12 mouse cellular contexts compared by ENCODE assay signal in genomic region chr5:67216031-67216778, GRCm38 (mm10). TPM values are rescaled to one million over a fixed set of nuclear protein-coding genes. Genes with fewer than 3 reads are reported as not detected.
DNase-seq lines count a peak whose midpoint lies in the region; ATAC-seq and TF ChIP-seq lines count a peak whose summit lies in the region.
"Had no signal": no experiment of that assay in that cellular context is flagged by ENCODE, and none has a peak within 500 bp of the region (broad histone marks: within the 10 kb centered on the region; RNA-seq: fewer than 3 reads in every experiment).

No protein-coding gene starts in this region.

- no peak overlapping the region for H3K4me2 ChIP-seq in heart, postnatal 0 days (ENCODE audit: low read depth, low read length)
- H3K4me2 ChIP-seq in embryonic facial prominence, embryonic 12.5 days (replicated peaks) = peak overlapping the region; percentile 38
- H3K4me2 ChIP-seq in hindbrain, embryonic 16.5 days (ENCODE audit: low read length) = peak overlapping the region; percentile 44

- H3K36me3 ChIP-seq in heart, postnatal 0 days (replicated peaks; ENCODE audit: control insufficient read depth, insufficient read depth, low read length) = no peaks in the 10 kb centered on the region
- H3K36me3 ChIP-seq in embryonic facial prominence, embryonic 12.5 days = no peaks in the 10 kb centered on the region
- H3K36me3 ChIP-seq in hindbrain, embryonic 16.5 days (ENCODE audit: control insufficient read depth, insufficient read depth, low read length) = no peaks in the 10 kb centered on the region

- WGBS in heart, postnatal 0 days = under 1% methylated on average over 49 of the region's 49 CpGs
- WGBS in embryonic facial prominence, embryonic 12.5 days = 1% methylated on average over 49 of the region's 49 CpGs
- WGBS in hindbrain, embryonic 16.5 days = 2% methylated on average over 47 of the region's 49 CpGs

- 0 out of 2 replicates have a peak overlapping the region, but pooled peaks have one; percentile 2 for H3K4me3 ChIP-seq in heart, postnatal 0 days (ENCODE audit: low read depth, low read length)
- H3K4me3 ChIP-seq in embryonic facial prominence, embryonic 12.5 days = peak overlapping the region; percentile 21
- H3K4me3 ChIP-seq in hindbrain, embryonic 16.5 days (ENCODE audit: low read length) = peak overlapping the region; percentile 9

- no peak overlapping the region for H3K27ac ChIP-seq in heart, postnatal 0 days (ENCODE audit: low read depth)
- no peak overlapping the region for H3K27ac ChIP-seq in embryonic facial prominence, embryonic 12.5 days
- no peak overlapping the region for H3K27ac ChIP-seq in hindbrain, embryonic 16.5 days (ENCODE audit: low read depth, low read length)

- no peak for DNase-seq in heart, postnatal 0 days (ENCODE audit: low spot score)
- DNase-seq in heart, adult 18-20 months = no peak
- DNase-seq in neural tube, embryonic 10.5 days (ENCODE audit: extremely low spot score, low spot score) = peak; percentile 54
- DNase-seq in spleen, postnatal 14 days (ENCODE audit: low spot score in 2 of 2) = no peak
- no peak for DNase-seq in gastrocnemius, postnatal 25 days
- DNase-seq: adrenal gland, postnatal 36 days; thymus, postnatal 14 days had no signal

- no peak overlapping the region for H3K9ac ChIP-seq in heart, postnatal 0 days (replicated peaks; ENCODE audit: low read depth, low read length)
- H3K9ac ChIP-seq in embryonic facial prominence, embryonic 12.5 days = no peak overlapping the region
- H3K9ac ChIP-seq in hindbrain, embryonic 16.5 days (ENCODE audit: low read depth, low read length) = 0 out of 2 replicates have a peak overlapping the region, but pooled peaks have one; percentile 6

- no peak for TF ChIP-seq CTCF in heart, postnatal 0 days (IDR thresholded peaks at IDR 0.05; ENCODE audit: low read depth)

- ATAC-seq in heart, postnatal 0 days (ENCODE audit: insufficient read depth, low read depth) = no peak
- no peak for ATAC-seq in embryonic facial prominence, embryonic 12.5 days (ENCODE audit: insufficient number of reproducible peaks, insufficient read depth, low FRiP score, low TSS enrichment)
- peak; percentile 60; the same call in 1 of the 2 replicates for ATAC-seq in hindbrain, embryonic 16.5 days
- no peak for ATAC-seq in cerebellum, adult (ENCODE audit: insufficient number of reproducible peaks, low FRiP score, low TSS enrichment)
- ATAC-seq: lung, postnatal 0 days had no signal

- no peak for TF ChIP-seq EP300 in heart, postnatal 0 days (IDR thresholded peaks at IDR 0.05; ENCODE audit: low read depth)

- 0 out of 2 replicates have a peak, but pooled peaks cover 4% of the 10 kb centered on the region for H3K9me3 ChIP-seq in heart, postnatal 0 days (replicated peaks; ENCODE audit: control insufficient read depth, low read length)
- H3K9me3 ChIP-seq in embryonic facial prominence, embryonic 12.5 days = no peaks in the 10 kb centered on the region
- H3K9me3 ChIP-seq in hindbrain, embryonic 16.5 days (ENCODE audit: control insufficient read depth, low read length) = no peaks in the 10 kb centered on the region

- H3K27me3 ChIP-seq in heart, postnatal 0 days (ENCODE audit: control insufficient read depth, insufficient read depth, low read length) = peaks cover 92% of the 10 kb centered on the region
- H3K27me3 ChIP-seq in embryonic facial prominence, embryonic 12.5 days = peaks cover 88% of the 10 kb centered on the region
- H3K27me3 ChIP-seq in hindbrain, embryonic 16.5 days (replicated peaks; ENCODE audit: control insufficient read depth, insufficient read depth, low read length) = peaks cover 68% of the 10 kb centered on the region
- H3K27me3 ChIP-seq: CH12.LX had no signal

- no peaks in the 10 kb centered on the region for H3K4me1 ChIP-seq in heart, postnatal 0 days (ENCODE audit: control insufficient read depth, insufficient read depth)
- peaks cover 7% of the 10 kb centered on the region for H3K4me1 ChIP-seq in embryonic facial prominence, embryonic 12.5 days
- H3K4me1 ChIP-seq in hindbrain, embryonic 16.5 days (ENCODE audit: control insufficient read depth, insufficient read depth, low read depth, low read length) = 0 out of 2 replicates have a peak, but pooled peaks cover 3% of the 10 kb centered on the region

RNA-seq across cellular contexts. Expression of gene Tmem33, which starts 44.2 kb away (rescaled TPM):
- 24.9 and 50.3 TPM in 2 replicates for total RNA-seq in heart, postnatal 0 days (2014; rRNA removed; ENCODE audit: low replicate concordance)
- polyA plus RNA-seq in heart, postnatal 0 days (2015; fragmentation: Nextera tagmentation; extraction: Ambion mirVana) = 42.7 and 50.0 TPM in 2 replicates
- 10 to 100 TPM; 58.0 to 62.0 TPM for total RNA-seq in heart, adult 18-20 months (2021)
- 81.0 and 81.7 TPM in 2 replicates for polyA plus RNA-seq in embryonic facial prominence, embryonic 12.5 days (2016; fragmentation: Nextera tagmentation; extraction: Ambion mirVana)
- polyA plus RNA-seq in hindbrain, embryonic 16.5 days (2015; fragmentation: Nextera tagmentation; extraction: Ambion mirVana) = 74.9 and 79.7 TPM in 2 replicates
- total RNA-seq in gastrocnemius, postnatal 25 days (2021) = 10 to 100 TPM; 23.0 to 30.3 TPM
